Mouse (Mus musculus) heart, postnatal 4 days (tissue): ENCODE measurements around the gene Pum1. TPM values are rescaled to one million over a fixed set of nuclear protein-coding genes. Genes with fewer than 3 reads are reported as not detected.

Source experiments
- DNase-seq: peaks from one replicate; pipeline ENCODE4 v3.0.0; 2021
- total RNA-seq, 2 experiments: library from RNA; stranded (reverse); gene quantifications; 2 replicates each; pipeline ENCODE4 v1.2.3; 2021

Pum1 gene
- total RNA-seq, 2 experiments from 2014 or later, result 64.1 to 67.2 TPM

DNA sequence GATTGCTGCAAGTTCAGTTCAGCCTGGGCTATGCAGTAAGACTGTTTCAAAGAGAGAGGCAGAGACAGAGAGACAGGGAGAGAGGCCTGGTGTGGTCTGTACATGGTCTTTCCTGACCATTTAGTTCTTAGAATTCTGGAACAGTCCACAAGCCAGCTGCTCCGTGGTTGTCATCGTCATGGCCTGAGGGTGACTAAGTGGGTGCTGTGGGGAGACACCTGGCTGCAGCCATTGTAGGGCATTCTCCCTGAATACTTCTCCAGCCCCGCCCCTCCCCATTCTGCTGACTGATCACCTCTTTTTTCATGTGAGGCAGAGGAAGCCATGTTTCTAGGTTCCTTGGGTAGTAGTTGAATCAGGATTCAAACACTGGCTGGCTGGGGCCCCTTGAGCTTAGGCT, 156.7 kb downstream of the Pum1 start:
- no peak for DNase-seq

- no peak for DNase-seq
Observed at GRCm38 (mm10) chr4:130820594-130821255, 157.6 kb downstream of the Pum1 start.

GRCm38 (mm10) chr4:130828851-130829673, 165.9 kb downstream of the Pum1 start:
- DNase-seq, result peak; percentile 66

Other genes with a start within 250 kb of the Pum1 start
- gene Nkain1, start 89.1 kb upstream of the Pum1 start, total RNA-seq, result 10 to 100 TPM; 11.2 to 15.2 TPM
- gene Sdc3, start 129.2 kb downstream of the Pum1 start, total RNA-seq, result 10 to 100 TPM; 54.7 to 60.1 TPM
- gene Laptm5, start 249.8 kb downstream of the Pum1 start, total RNA-seq, result 10 to 100 TPM; 10.1 to 13.4 TPM